In genomic region chr3:16810878-16811611, GRCm38 (mm10) we compare ENCODE assay signal across 18 mouse cellular contexts.
DNase-seq lines count a peak whose midpoint lies in the region; ATAC-seq lines count a peak whose summit lies in the region.
"Had no signal": no experiment of that assay in that cellular context is flagged by ENCODE, and none has a peak within 500 bp of the region (broad histone marks: within the 10 kb centered on the region; RNA-seq: fewer than 3 reads in every experiment).

No protein-coding gene starts in this region.

- no peak overlapping the region for H3K4me2 ChIP-seq in forebrain, embryonic 13.5 days
- H3K4me2 ChIP-seq in embryonic facial prominence, embryonic 14.5 days (ENCODE audit: low read depth, low read length): no peak overlapping the region
- H3K4me2 ChIP-seq in hindbrain, embryonic 14.5 days (replicated peaks): no peak overlapping the region
- H3K4me2 ChIP-seq in midbrain, embryonic 16.5 days (ENCODE audit: low read length): no peak overlapping the region
- H3K4me2 ChIP-seq: hindbrain, embryonic 15.5 days had no signal

- no peaks in the 10 kb centered on the region for H3K27me3 ChIP-seq in forebrain, embryonic 13.5 days
- H3K27me3 ChIP-seq in forebrain, embryonic 10.5 days (ENCODE audit: poor library complexity, severe bottlenecking): no peaks in the 10 kb centered on the region
- H3K27me3 ChIP-seq in embryonic facial prominence, embryonic 14.5 days (replicated peaks; ENCODE audit: control insufficient read depth, insufficient read depth, low read length): no peaks in the 10 kb centered on the region
- no peaks in the 10 kb centered on the region for H3K27me3 ChIP-seq in hindbrain, embryonic 14.5 days (ENCODE audit: control insufficient read depth, insufficient read depth, low read length)
- no peaks in the 10 kb centered on the region for H3K27me3 ChIP-seq in midbrain, embryonic 16.5 days (ENCODE audit: control insufficient read depth, insufficient read depth, low read depth, low read length)
- H3K27me3 ChIP-seq: hindbrain, embryonic 15.5 days had no signal

- H3K27ac ChIP-seq in forebrain, embryonic 13.5 days: no peak overlapping the region
- H3K27ac ChIP-seq in forebrain, embryonic 10.5 days: no peak overlapping the region
- no peak overlapping the region for H3K27ac ChIP-seq in embryonic facial prominence, embryonic 14.5 days (replicated peaks; ENCODE audit: low read depth, low read length)
- peak overlapping the region; percentile 29 for H3K27ac ChIP-seq in hindbrain, embryonic 14.5 days
- H3K27ac ChIP-seq in midbrain, embryonic 16.5 days (ENCODE audit: low read length): 0 out of 2 replicates have a peak overlapping the region, but pooled peaks have one; percentile 13
- H3K27ac ChIP-seq: hindbrain, embryonic 15.5 days; liver, embryonic 14.5 days had no signal

- no peaks in the 10 kb centered on the region for H3K9me3 ChIP-seq in forebrain, embryonic 13.5 days (replicated peaks)
- no peaks in the 10 kb centered on the region for H3K9me3 ChIP-seq in forebrain, embryonic 10.5 days
- H3K9me3 ChIP-seq in embryonic facial prominence, embryonic 14.5 days (ENCODE audit: control insufficient read depth, low read length): no peaks in the 10 kb centered on the region
- no peaks in the 10 kb centered on the region for H3K9me3 ChIP-seq in hindbrain, embryonic 14.5 days (ENCODE audit: control insufficient read depth, low read length)
- no peaks in the 10 kb centered on the region for H3K9me3 ChIP-seq in midbrain, embryonic 16.5 days (replicated peaks; ENCODE audit: control insufficient read depth, low read length, poor library complexity, severe bottlenecking)
- H3K9me3 ChIP-seq: hindbrain, embryonic 15.5 days had no signal

- no peak for DNase-seq in forebrain, embryonic 10.5 days (ENCODE audit: extremely low spot score, low spot score)
- DNase-seq in embryonic facial prominence, embryonic 14.5 days (ENCODE audit: low spot score): peak; percentile 3
- peak; percentile 23 for DNase-seq in hindbrain, embryonic 14.5 days (ENCODE audit: low spot score)
- DNase-seq in ovary, postnatal 36 days (ENCODE audit: low spot score): no peak
- no peak for DNase-seq in retina, embryonic 14.5 days (ENCODE audit: low spot score)
- DNase-seq in thymus, postnatal 25 days: no peak
- DNase-seq: adrenal gland, postnatal 25 days; cerebellum, postnatal 25 days; heart, adult 11 months; kidney, adult 2 months; layer of hippocampus, postnatal 36 days; lung, postnatal 10 days; right cerebral cortex, postnatal 14 days had no signal

- ATAC-seq in forebrain, embryonic 13.5 days: peak; percentile 19; the same call in 1 of the 2 replicates
- no peak for ATAC-seq in embryonic facial prominence, embryonic 14.5 days (ENCODE audit: low read depth)
- ATAC-seq in hindbrain, embryonic 14.5 days (ENCODE audit: low FRiP score): no peak
- ATAC-seq in midbrain, embryonic 16.5 days: no peak
- ATAC-seq: activated CD4-positive, CD25-positive, alpha-beta regulatory T cell, adult 4 months had no signal

- H3K9ac ChIP-seq in forebrain, embryonic 13.5 days: no peak overlapping the region
- H3K9ac ChIP-seq in embryonic facial prominence, embryonic 14.5 days (ENCODE audit: low read depth, low read length): no peak overlapping the region
- H3K9ac ChIP-seq in hindbrain, embryonic 14.5 days: no peak overlapping the region
- H3K9ac ChIP-seq in midbrain, embryonic 16.5 days (ENCODE audit: low read depth, low read length): no peak overlapping the region
- H3K9ac ChIP-seq: hindbrain, embryonic 15.5 days; liver, embryonic 14.5 days had no signal

- WGBS in forebrain, embryonic 13.5 days: 51% methylated on average over 3 of the region's 3 CpGs
- 60% methylated on average over 3 of the region's 3 CpGs for WGBS in forebrain, embryonic 10.5 days
- 18% methylated on average over 3 of the region's 3 CpGs for WGBS in embryonic facial prominence, embryonic 14.5 days
- 36% methylated on average over 3 of the region's 3 CpGs for WGBS in hindbrain, embryonic 14.5 days
- WGBS in midbrain, embryonic 16.5 days: 38% methylated on average over 3 of the region's 3 CpGs

- no peak overlapping the region for H3K4me3 ChIP-seq in forebrain, embryonic 13.5 days
- H3K4me3 ChIP-seq in forebrain, embryonic 10.5 days: no peak overlapping the region
- no peak overlapping the region for H3K4me3 ChIP-seq in embryonic facial prominence, embryonic 14.5 days (ENCODE audit: low read depth, low read length)
- no peak overlapping the region for H3K4me3 ChIP-seq in hindbrain, embryonic 14.5 days (replicated peaks; ENCODE audit: low read length)
- no peak overlapping the region for H3K4me3 ChIP-seq in midbrain, embryonic 16.5 days (ENCODE audit: low read depth, low read length)
- H3K4me3 ChIP-seq: hindbrain, embryonic 15.5 days had no signal

- H3K36me3 ChIP-seq in forebrain, embryonic 13.5 days (ENCODE audit: poor library complexity, severe bottlenecking): no peaks in the 10 kb centered on the region
- H3K36me3 ChIP-seq in forebrain, embryonic 10.5 days (replicated peaks): no peaks in the 10 kb centered on the region
- H3K36me3 ChIP-seq in embryonic facial prominence, embryonic 14.5 days (ENCODE audit: control insufficient read depth, insufficient read depth, low read length): no peaks in the 10 kb centered on the region
- H3K36me3 ChIP-seq in hindbrain, embryonic 14.5 days (replicated peaks; ENCODE audit: control insufficient read depth, insufficient read depth): no peaks in the 10 kb centered on the region
- no peaks in the 10 kb centered on the region for H3K36me3 ChIP-seq in midbrain, embryonic 16.5 days (ENCODE audit: control insufficient read depth, insufficient read depth, low read length)
- H3K36me3 ChIP-seq: hindbrain, embryonic 15.5 days had no signal

- H3K4me1 ChIP-seq in forebrain, embryonic 13.5 days: no peaks in the 10 kb centered on the region
- no peaks in the 10 kb centered on the region for H3K4me1 ChIP-seq in forebrain, embryonic 10.5 days
- no peaks in the 10 kb centered on the region for H3K4me1 ChIP-seq in embryonic facial prominence, embryonic 14.5 days (ENCODE audit: control insufficient read depth, insufficient read depth, low read length)
- H3K4me1 ChIP-seq in hindbrain, embryonic 14.5 days (replicated peaks; ENCODE audit: control insufficient read depth, insufficient read depth, low read length): peaks cover 9% of the 10 kb centered on the region; the same call in 1 of the 2 replicates
- peaks cover 3% of the 10 kb centered on the region for H3K4me1 ChIP-seq in midbrain, embryonic 16.5 days (ENCODE audit: control insufficient read depth, insufficient read depth, low read length)

Comparison
In these comparisons a context has a peak if more than half of its experiments do, and no peak if none do; other contexts are left out.
1. H3K27ac ChIP-seq: peak in hindbrain, embryonic 14.5 days (single experiment) and midbrain, embryonic 16.5 days (single experiment); none in forebrain, embryonic 13.5 days (single experiment), forebrain, embryonic 10.5 days (single experiment) and embryonic facial prominence, embryonic 14.5 days (single experiment).
2. DNase-seq: peak in embryonic facial prominence, embryonic 14.5 days (single experiment) and hindbrain, embryonic 14.5 days (single experiment); none in forebrain, embryonic 10.5 days (single experiment), ovary, postnatal 36 days (single experiment), retina, embryonic 14.5 days (single experiment) and thymus, postnatal 25 days (single experiment).